In the genomic region with DNA sequence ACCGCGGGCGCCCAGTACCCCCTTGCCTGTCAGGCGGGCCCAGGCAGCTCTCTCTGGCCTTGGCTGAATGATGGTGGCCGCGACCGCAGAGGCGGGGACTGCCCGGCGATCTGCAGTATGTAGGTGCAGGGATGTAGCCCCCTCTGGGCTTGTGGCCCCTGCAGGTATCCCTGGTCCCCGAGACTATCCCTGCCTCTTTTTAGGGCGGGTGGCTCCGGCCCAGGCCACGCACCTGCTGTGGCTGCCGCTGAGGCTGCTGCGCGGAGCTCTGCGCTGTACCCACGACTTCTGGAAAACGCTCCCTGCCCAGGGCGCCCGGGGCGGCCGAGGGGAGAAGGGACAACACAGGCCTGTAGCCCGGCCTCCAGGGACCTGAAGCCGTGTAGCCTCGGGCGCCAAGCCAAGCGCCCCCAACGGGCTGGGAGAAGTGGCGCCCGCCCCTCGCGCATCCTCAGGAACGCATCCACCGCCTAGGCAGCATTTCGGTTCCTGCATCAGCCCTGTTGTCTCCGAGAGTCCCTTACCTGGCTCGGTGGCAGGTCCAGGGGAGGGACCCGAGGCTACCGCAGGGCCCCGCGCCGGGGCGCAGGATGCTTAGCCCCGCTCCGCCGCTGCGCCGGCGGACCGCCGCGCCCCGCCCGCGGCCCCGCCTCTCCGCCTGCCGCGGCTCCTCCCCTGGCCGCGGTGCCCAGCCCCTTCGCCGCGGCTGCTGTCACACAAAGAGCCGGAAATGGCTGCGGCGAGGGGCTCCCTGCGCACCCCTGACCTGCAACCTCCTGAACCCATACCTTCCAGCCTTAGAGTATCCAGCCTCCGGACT, we compare ENCODE assay signal across 8 mouse cellular contexts. TPM values are rescaled to one million over a fixed set of nuclear protein-coding genes. Genes with fewer than 3 reads are reported as not detected.
DNase-seq lines count a peak whose midpoint lies in the region; ATAC-seq and TF ChIP-seq lines count a peak whose summit lies in the region.

No protein-coding gene starts in this region.

- H3K4me2 ChIP-seq in midbrain, postnatal 0 days (ENCODE audit: low read depth, low read length, poor library complexity, severe bottlenecking): peak overlapping the region; percentile 85
- peak overlapping the region; percentile 98 for H3K4me2 ChIP-seq in stomach, embryonic 16.5 days (ENCODE audit: low read depth, low read length)

- no peaks in the 10 kb centered on the region for H3K27me3 ChIP-seq in midbrain, postnatal 0 days (ENCODE audit: insufficient read depth, low read length)
- no peaks in the 10 kb centered on the region for H3K27me3 ChIP-seq in stomach, embryonic 16.5 days (ENCODE audit: control insufficient read depth, insufficient read depth, low read length)

- no peaks in the 10 kb centered on the region for H3K36me3 ChIP-seq in midbrain, postnatal 0 days (ENCODE audit: insufficient read depth, low read length)
- no peaks in the 10 kb centered on the region for H3K36me3 ChIP-seq in stomach, embryonic 16.5 days (ENCODE audit: control insufficient read depth, insufficient read depth, low read length)

- peak overlapping the region; percentile 93 for H3K27ac ChIP-seq in midbrain, postnatal 0 days (ENCODE audit: low read depth, low read length)
- H3K27ac ChIP-seq in stomach, embryonic 16.5 days (ENCODE audit: low read length): no peak overlapping the region

- H3K4me1 ChIP-seq in midbrain, postnatal 0 days (ENCODE audit: insufficient read depth, low read length): peaks cover 5% of the 10 kb centered on the region; the same call in 1 of the 2 replicates
- H3K4me1 ChIP-seq in stomach, embryonic 16.5 days (ENCODE audit: control insufficient read depth, insufficient read depth, low read length): peaks cover 8% of the 10 kb centered on the region

- peak overlapping the region; percentile 92 for H3K9ac ChIP-seq in midbrain, postnatal 0 days (replicated peaks; ENCODE audit: low read length, poor library complexity, severe bottlenecking)
- H3K9ac ChIP-seq in stomach, embryonic 16.5 days (ENCODE audit: low read length): peak overlapping the region; percentile 79

- under 1% methylated on average over 62 of the region's 71 CpGs for WGBS in midbrain, postnatal 0 days
- under 1% methylated on average over 68 of the region's 71 CpGs for WGBS in stomach, embryonic 16.5 days

- ATAC-seq in midbrain, postnatal 0 days (ENCODE audit: low FRiP score): peak; percentile 81
- ATAC-seq in stomach, embryonic 16.5 days (ENCODE audit: insufficient read depth, low FRiP score): peak; percentile 84

- TF ChIP-seq CTCF in midbrain, postnatal 0 days (IDR thresholded peaks at IDR 0.05): no peak; the same call in none of the 2 replicates

- no peaks in the 10 kb centered on the region for H3K9me3 ChIP-seq in midbrain, postnatal 0 days (ENCODE audit: low read length)
- no peaks in the 10 kb centered on the region for H3K9me3 ChIP-seq in stomach, embryonic 16.5 days (replicated peaks; ENCODE audit: control insufficient read depth, low read length)

- H3K4me3 ChIP-seq in midbrain, postnatal 0 days (ENCODE audit: low read depth, low read length): peak overlapping the region; percentile 97
- peak overlapping the region; percentile 76 for H3K4me3 ChIP-seq in stomach, embryonic 16.5 days (replicated peaks; ENCODE audit: low read length)

- DNase-seq in layer of hippocampus, adult 11-12 months (ENCODE audit: low spot score): peak; percentile 54
- no peak for DNase-seq in layer of hippocampus, adult 8-10 months (ENCODE audit: low spot score in 2 of 2)
- DNase-seq in cerebellum, postnatal 14 days: peak; percentile 75 to 83
- peak; percentile 58 to 60 for DNase-seq in frontal cortex, postnatal 36 days (ENCODE audit: low spot score in 2 of 2)
- DNase-seq in kidney, adult 11 months: peak; percentile 71
- DNase-seq in liver: peak; percentile 59
- peak; percentile 78 for DNase-seq in midbrain, postnatal 0 days (ENCODE audit: low spot score)

RNA-seq across cellular contexts. Expression of gene Cyfip2, which starts 0.7 kb away (rescaled TPM):
- total RNA-seq in layer of hippocampus, adult 8-10 months (2022): 100 to 1,000 TPM; 481 to 545 (median 513) TPM
- 133 and 141 TPM in 2 replicates for total RNA-seq in midbrain, postnatal 0 days (2014; rRNA removed)
- 79.4 and 83.7 TPM in 2 replicates for polyA plus RNA-seq in midbrain, postnatal 0 days (2015; fragmentation: Nextera tagmentation; extraction: Ambion mirVana)
- polyA plus RNA-seq in stomach, embryonic 16.5 days (2015; fragmentation: Nextera tagmentation; extraction: Ambion mirVana): 7.3 and 8.1 TPM in 2 replicates

Comparison
In these comparisons a context has a peak if more than half of its experiments do, and no peak if none do; other contexts are left out.
1. DNase-seq: peak in layer of hippocampus, adult 11-12 months (single experiment), cerebellum, postnatal 14 days (2 of 2), frontal cortex, postnatal 36 days (2 of 2), kidney, adult 11 months (single experiment), liver (single experiment) and midbrain, postnatal 0 days (single experiment); none in layer of hippocampus, adult 8-10 months (0 of 2).